Mouse (Mus musculus): ENCODE measurements at regions not wholly inside any gene's neighbourhood (a gene's known extent, or its start where the extent isn't known, plus 50 kb on each side); places are given as distances from the start of the nearest gene placed in this dataset.
"Not testable (repeated sequence)": the region's sequence is repeated elsewhere in the genome, so short reads cannot be mapped to it uniquely, and the experiment has no call there.

- H3K27me3 ChIP-seq (ENCODE audit: insufficient read depth, low read length) = no peaks in the 10 kb centered on the region
- H3K4me3 ChIP-seq (ENCODE audit: low read depth, low read length) = no peak overlapping the region
- H3K36me3 ChIP-seq (ENCODE audit: insufficient read depth) = no peaks in the 10 kb centered on the region
- H3K27ac ChIP-seq (ENCODE audit: low read depth) = peak overlapping the region; percentile 93
- 41% methylated on average over 4 of the region's 4 CpGs for WGBS
- TF ChIP-seq CTCF (IDR thresholded peaks at IDR 0.05; ENCODE audit: low read depth) = no peak
- DNase-seq = peak; percentile 63
- no peak overlapping the region for H3K4me2 ChIP-seq
- peak; percentile 52; the same call in 1 of the 2 replicates for ATAC-seq (ENCODE audit: insufficient read depth)
- H3K9ac ChIP-seq = no peak overlapping the region
- H3K9me3 ChIP-seq (ENCODE audit: low read depth, low read length) = no peaks in the 10 kb centered on the region
- peaks cover 10% of the 10 kb centered on the region for H3K4me1 ChIP-seq (ENCODE audit: insufficient read depth)
Measured at GRCm38 (mm10) chr5:74793431-74793830, 90.7 kb upstream of the Lnx1 start.

- peak overlapping the region; percentile 93 for H3K27ac ChIP-seq (ENCODE audit: low read depth)
- peaks cover 10% of the 10 kb centered on the region for H3K4me1 ChIP-seq (ENCODE audit: insufficient read depth)
- H3K9ac ChIP-seq = no peak overlapping the region
- no peaks in the 10 kb centered on the region for H3K36me3 ChIP-seq (ENCODE audit: insufficient read depth)
- 10% methylated on average over 8 of the region's 8 CpGs for WGBS
- TF ChIP-seq CTCF (IDR thresholded peaks at IDR 0.05; ENCODE audit: low read depth) = no peak
- H3K4me2 ChIP-seq = peak overlapping the region; percentile 46
- ATAC-seq (ENCODE audit: insufficient read depth) (peak; percentile 58), DNase-seq (peak; percentile 82)
- H3K4me3 ChIP-seq (ENCODE audit: low read depth, low read length) = no peak overlapping the region
- no peaks in the 10 kb centered on the region for H3K27me3 ChIP-seq (ENCODE audit: insufficient read depth, low read length)
- no peaks in the 10 kb centered on the region for H3K9me3 ChIP-seq (ENCODE audit: low read depth, low read length)
Measured at GRCm38 (mm10) chr5:74792936-74793335, 90.2 kb upstream of the Lnx1 start.

GRCm38 (mm10) chr5:74792301-74792700 lies 89.6 kb upstream of the Lnx1 start:
- WGBS = 0% methylated on average over 7 of the region's 7 CpGs
- DNase-seq (peak; percentile 97), ATAC-seq (ENCODE audit: insufficient read depth) (peak; percentile 89)
- H3K4me1 ChIP-seq (ENCODE audit: insufficient read depth) = peaks cover 10% of the 10 kb centered on the region
- H3K36me3 ChIP-seq (ENCODE audit: insufficient read depth) = no peaks in the 10 kb centered on the region
- no peak overlapping the region for H3K4me3 ChIP-seq (ENCODE audit: low read depth, low read length)
- H3K27me3 ChIP-seq (ENCODE audit: insufficient read depth, low read length) = no peaks in the 10 kb centered on the region
- peak; percentile 49 for TF ChIP-seq CTCF (IDR thresholded peaks at IDR 0.05; ENCODE audit: low read depth)
- peak overlapping the region; percentile 46 for H3K4me2 ChIP-seq
- peak overlapping the region; percentile 93 for H3K27ac ChIP-seq (ENCODE audit: low read depth)
- H3K9ac ChIP-seq = 0 out of 2 replicates have a peak overlapping the region, but pooled peaks have one; percentile 26
- no peaks in the 10 kb centered on the region for H3K9me3 ChIP-seq (ENCODE audit: low read depth, low read length)

GRCm38 (mm10) chr5:74790501-74790900 lies 87.8 kb upstream of the Lnx1 start:
- 99% methylated on average over 4 of the region's 4 CpGs for WGBS
- not testable (repeated sequence) for H3K36me3 ChIP-seq (ENCODE audit: insufficient read depth); H3K27ac ChIP-seq (ENCODE audit: low read depth)

DNA sequence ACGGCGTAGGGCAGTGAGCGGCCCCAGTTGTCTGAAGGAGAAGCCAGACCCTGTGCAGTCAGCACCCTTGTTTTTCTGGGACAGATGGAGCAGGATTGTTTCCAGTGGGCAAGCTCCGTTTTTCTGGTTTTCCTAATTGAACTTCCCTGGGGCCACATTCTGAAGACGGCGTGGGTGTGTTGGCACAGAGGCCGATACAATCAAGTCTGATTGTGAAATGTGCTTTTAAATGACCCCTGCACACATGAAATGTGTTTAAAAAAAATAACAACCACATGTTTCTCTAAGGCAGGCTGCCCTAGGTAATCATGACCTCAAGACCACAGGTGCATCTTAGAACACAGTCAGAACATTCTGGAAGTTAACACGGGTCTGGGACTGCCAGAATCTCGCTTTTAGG lies 81.2 kb upstream of the Lnx1 start:
- H3K9me3 ChIP-seq (ENCODE audit: low read depth, low read length) = no peaks in the 10 kb centered on the region
- no peak for DNase-seq
- H3K27ac ChIP-seq (ENCODE audit: low read depth) = no peak overlapping the region
- no peaks in the 10 kb centered on the region for H3K4me1 ChIP-seq (ENCODE audit: insufficient read depth)
- H3K36me3 ChIP-seq (ENCODE audit: insufficient read depth) = no peaks in the 10 kb centered on the region
- TF ChIP-seq CTCF (IDR thresholded peaks at IDR 0.05; ENCODE audit: low read depth) = no peak
- no peaks in the 10 kb centered on the region for H3K27me3 ChIP-seq (ENCODE audit: insufficient read depth, low read length)
- no peak for ATAC-seq (ENCODE audit: insufficient read depth)
- WGBS = 80% methylated on average over 9 of the region's 9 CpGs
- H3K4me3 ChIP-seq (ENCODE audit: low read depth, low read length) = no peak overlapping the region
- H3K9ac ChIP-seq = no peak overlapping the region
- H3K4me2 ChIP-seq = no peak overlapping the region

More at GRCm38 (mm10) chr5:74790501-74790900, 87.8 kb upstream of the Lnx1 start:
- not testable (repeated sequence) for H3K4me2 ChIP-seq; H3K9ac ChIP-seq; DNase-seq; ATAC-seq (ENCODE audit: insufficient read depth); H3K9me3 ChIP-seq (ENCODE audit: low read depth, low read length); H3K4me3 ChIP-seq (ENCODE audit: low read depth, low read length); H3K27me3 ChIP-seq (ENCODE audit: insufficient read depth, low read length); H3K4me1 ChIP-seq (ENCODE audit: insufficient read depth)

GRCm38 (mm10) chr5:74778076-74778465 lies 75.4 kb upstream of the Lnx1 start:
- ATAC-seq (ENCODE audit: insufficient read depth) = no peak; the same call in 1 of the 2 replicates
- Histone ChIP-seq H3K4me3 (ENCODE audit: low read depth, low read length) (no peak overlapping the region), H3K4me2 (no peak overlapping the region), H3K4me1 (ENCODE audit: insufficient read depth) (no peaks in the 10 kb centered on the region), H3K9ac (no peak overlapping the region), H3K9me3 (ENCODE audit: low read depth, low read length) (no peaks in the 10 kb centered on the region), H3K27me3 (ENCODE audit: insufficient read depth, low read length) (no peaks in the 10 kb centered on the region), H3K36me3 (ENCODE audit: insufficient read depth) (no peaks in the 10 kb centered on the region), H3K27ac (ENCODE audit: low read depth) (no peak overlapping the region)
- no peak for DNase-seq
- WGBS = 81% methylated on average over 1 of the region's 1 CpGs
- TF ChIP-seq CTCF (IDR thresholded peaks at IDR 0.05; ENCODE audit: low read depth) = no peak

- Histone ChIP-seq H3K27ac (ENCODE audit: low read depth) (no peak overlapping the region), H3K4me1 (ENCODE audit: insufficient read depth) (no peaks in the 10 kb centered on the region), H3K4me2 (no peak overlapping the region), H3K4me3 (ENCODE audit: low read depth, low read length) (no peak overlapping the region), H3K9me3 (ENCODE audit: low read depth, low read length) (no peaks in the 10 kb centered on the region), H3K36me3 (ENCODE audit: insufficient read depth) (no peaks in the 10 kb centered on the region), H3K27me3 (ENCODE audit: insufficient read depth, low read length) (no peaks in the 10 kb centered on the region), H3K9ac (no peak overlapping the region)
- DNase-seq (no peak), ATAC-seq (ENCODE audit: insufficient read depth) (0 out of 2 replicates have a peak, but pooled peaks have one; percentile 41)
- TF ChIP-seq CTCF (IDR thresholded peaks at IDR 0.05; ENCODE audit: low read depth) = no peak
- 46% methylated on average over 10 of the region's 10 CpGs for WGBS
Measured at GRCm38 (mm10) chr5:74777381-74778075, 74.8 kb upstream of the Lnx1 start.

Measured in lung, embryonic 14.5 days (tissue).